Mouse (Mus musculus): ENCODE data around the gene 1110008P14Rik.

DNA sequence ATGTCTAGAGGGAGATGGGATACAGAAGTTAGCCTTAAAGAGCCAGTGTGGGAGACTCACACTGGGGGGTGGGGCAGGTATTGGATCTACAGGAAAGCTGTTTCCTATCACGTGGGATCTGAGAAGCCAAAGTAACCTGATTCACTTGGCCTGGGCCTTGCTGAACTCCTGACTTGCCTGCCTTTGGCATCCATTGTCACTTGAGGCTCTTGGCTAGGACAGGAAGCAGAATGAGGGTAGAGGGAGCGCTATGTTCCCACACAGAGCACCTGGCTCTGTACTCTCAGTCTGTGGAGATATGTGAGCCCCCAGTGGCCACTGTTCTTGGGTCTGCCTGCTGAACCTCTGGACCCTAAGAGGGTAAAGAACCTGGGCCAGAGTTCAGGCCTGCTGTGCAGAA is 34.8 kb upstream of the 1110008P14Rik start:
- no peak for TF ChIP-seq EP300 (IDR thresholded peaks at IDR 0.05; ENCODE audit: insufficient read depth, low read depth, low read length)
- TF ChIP-seq CTCF (IDR thresholded peaks at IDR 0.05; ENCODE audit: low read depth, low read length): no peak
- no peak for TF ChIP-seq POLR2A (IDR thresholded peaks at IDR 0.05; ENCODE audit: insufficient read depth, low read length)

Data from ES-Bruce4 (cell line).